Mouse (Mus musculus) layer of hippocampus, adult 18-20 months (tissue): ENCODE measurements around the gene Scn3b. TPM values are rescaled to one million over a fixed set of nuclear protein-coding genes. Genes with fewer than 3 reads are reported as not detected.
A peak's percentile ranks its signal among the peaks of the same experiment; 100 is the strongest.

Source experiments
- DNase-seq, 2 experiments: peaks; one replicate each; pipeline ENCODE4 v3.0.0; 2022; ENCODE audit warnings: low spot score in 2 of 2
- long read RNA-seq: library from polyadenylated mRNA; stranded (forward); transcript quantifications from one replicate; pipeline ENCODE4 v2.0.0, GENCODE M21; 2021
- total RNA-seq, 2 experiments: library from RNA; stranded (reverse); gene quantifications; 2 replicates each; pipeline ENCODE4 v1.2.3; 2021

The Scn3b gene
- total RNA-seq = 100 to 1,000 TPM; 232 to 260 TPM
- long read RNA-seq, full-length matches to known transcripts = 168 of 263 reads
- long read RNA-seq, partial matches to known transcripts = 38 of 263 reads
- long read RNA-seq, other reads (novel, unspliced or antisense) = 57 of 263 reads

- DNase-seq = peak; percentile 89 to 91
Observed at GRCm38 (mm10) chr9:40269103-40269861, at the start of gene Scn3b. TSS of gene Scn3b (plus strand) at chr9:40269217.

DNA sequence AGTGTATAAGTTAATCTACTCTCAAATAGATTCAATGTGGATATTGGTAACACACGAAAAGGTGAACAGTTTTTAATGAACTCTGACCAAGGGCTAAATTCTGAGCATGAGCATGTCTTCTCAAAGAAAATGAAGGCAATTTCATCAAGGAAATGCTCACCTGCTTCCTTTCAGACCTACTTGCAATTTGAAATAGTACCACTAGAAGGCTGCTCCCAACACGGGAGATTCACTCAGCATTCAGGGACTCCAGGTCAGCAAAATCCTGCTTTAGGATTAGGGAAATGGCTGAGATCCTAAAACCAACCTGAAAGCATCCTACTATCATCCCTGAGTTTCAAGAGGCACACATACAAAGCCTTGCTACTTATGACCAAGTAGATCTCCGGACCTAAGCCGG, 44.7 kb upstream of the Scn3b start:
- no peak for DNase-seq

DNA sequence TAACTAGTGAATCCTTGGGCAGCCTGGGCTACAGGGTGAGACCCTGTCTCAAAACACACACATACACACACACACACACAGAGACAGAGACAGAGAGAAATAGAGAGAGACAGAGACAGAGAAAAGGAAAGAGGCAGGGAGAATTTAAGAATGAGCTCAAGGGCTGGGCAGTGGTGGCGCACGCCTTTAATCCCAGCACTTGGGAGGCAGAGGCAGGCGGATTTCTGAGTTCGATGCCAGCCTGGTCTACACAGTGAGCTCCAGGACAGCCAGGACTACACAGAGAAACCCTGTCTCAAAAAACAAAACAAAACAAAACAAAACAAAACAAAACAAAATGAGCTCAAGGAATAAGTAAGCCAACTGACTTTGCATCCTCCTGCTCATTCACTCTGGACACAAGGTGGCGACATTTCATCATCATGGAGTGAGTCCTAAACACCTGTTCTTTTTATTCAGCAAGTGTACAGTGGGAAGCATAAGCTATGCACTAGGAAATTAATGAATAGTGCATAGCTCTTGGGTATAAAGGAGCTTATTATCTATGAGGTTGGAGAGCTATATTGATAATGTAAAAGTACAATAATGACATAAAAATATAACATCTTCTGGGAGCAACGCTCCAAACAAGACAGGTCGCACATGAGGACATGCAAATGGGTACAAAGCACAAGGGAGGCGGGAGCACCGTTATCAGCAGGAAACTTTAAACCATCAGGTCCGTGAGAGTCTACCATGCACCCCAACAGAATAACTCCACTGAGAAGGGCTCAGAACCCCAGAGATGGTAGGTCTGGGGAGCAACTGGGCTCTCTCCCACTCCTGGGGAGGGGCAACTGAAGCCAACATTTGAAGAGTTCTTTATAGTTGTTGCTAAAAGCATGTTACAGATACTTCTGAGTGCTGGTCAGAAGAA, 40.9 kb upstream of the Scn3b start:
- DNase-seq = peak in 1 of 2 experiments; percentile 67

DNA sequence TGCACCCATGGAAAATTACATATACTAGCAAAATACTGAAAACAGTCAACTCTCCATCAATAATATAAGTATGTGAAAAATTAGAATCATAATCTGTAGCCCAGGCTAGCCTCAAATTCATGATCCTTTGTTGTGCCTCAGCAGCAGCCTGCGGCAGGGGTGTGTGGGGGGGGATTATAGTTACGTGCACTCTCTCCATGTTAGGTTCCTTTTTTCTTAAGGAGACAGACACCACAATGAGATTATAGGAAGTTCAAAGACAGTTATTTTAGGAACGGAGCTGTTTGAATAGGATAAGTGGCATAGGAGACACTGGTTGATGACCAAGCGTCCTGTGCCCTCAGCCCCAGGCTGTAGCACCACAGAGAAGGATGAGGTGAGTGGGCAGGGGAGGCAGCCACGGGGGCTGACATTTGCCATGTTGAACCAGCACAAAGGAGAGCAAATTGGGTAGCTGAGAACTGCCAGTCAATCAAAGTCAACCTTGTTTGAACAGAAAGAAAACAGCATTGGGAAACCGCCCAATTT, 40.1 kb upstream of the Scn3b start:
- DNase-seq = no peak

GRCm38 (mm10) chr9:40229479-40229878, 39.5 kb upstream of the Scn3b start:
- no peak for DNase-seq

GRCm38 (mm10) chr9:40231019-40231418, 38.0 kb upstream of the Scn3b start:
- DNase-seq = no peak

- DNase-seq = no peak
Observed at GRCm38 (mm10) chr9:40234233-40235072, 34.6 kb upstream of the Scn3b start.

- DNase-seq = no peak
Observed at GRCm38 (mm10) chr9:40235220-40235619, 33.8 kb upstream of the Scn3b start.

DNA sequence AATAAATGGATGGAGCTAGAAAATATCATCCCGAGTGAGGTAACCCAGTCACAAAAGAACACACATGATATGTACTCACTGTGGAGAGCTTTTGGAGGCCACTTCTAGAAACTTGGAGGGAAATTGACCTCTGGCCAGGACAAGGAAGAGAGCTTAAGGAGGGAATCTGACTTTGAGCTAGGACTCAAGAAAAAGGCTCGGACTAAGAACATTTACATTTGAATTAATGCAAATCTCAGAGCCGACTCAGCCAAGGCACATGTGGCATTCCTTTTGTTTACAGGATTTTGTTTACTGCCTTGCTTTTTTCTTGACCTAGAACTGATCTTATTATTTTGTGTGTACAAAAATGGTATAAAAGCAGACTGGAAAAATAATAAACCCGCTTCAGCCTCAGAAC, 29.3 kb upstream of the Scn3b start:
- no peak for DNase-seq

- no peak for DNase-seq
Observed at GRCm38 (mm10) chr9:40240311-40240710, 28.7 kb upstream of the Scn3b start.

DNA sequence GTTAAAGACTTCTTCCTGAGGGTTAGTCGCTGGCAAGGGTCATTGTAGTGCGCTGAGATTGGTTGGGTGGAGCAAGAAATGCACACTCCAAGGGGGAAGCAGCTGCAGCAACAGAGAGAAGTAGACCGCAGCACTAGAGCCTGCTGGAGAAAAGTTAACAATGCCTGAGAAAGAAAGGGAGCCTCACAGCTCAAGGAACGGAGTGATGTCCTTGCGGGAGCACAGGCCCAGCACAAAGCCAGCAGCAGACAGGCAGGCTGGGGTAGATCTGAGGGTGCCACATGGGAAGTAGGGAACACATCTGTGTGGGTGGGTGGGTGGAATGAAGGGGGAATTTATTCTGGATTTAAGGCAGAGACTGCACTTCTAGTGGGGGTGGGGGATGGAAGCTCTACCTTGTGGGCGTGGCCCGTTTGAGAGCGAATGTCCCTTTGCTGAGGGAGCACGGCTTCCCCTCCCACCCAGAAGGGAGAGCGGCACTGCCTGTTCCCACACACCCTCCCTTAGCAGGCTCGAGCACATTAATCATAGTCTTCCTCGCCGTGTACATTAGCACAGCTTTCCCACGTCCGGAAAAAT, 27.7 kb upstream of the Scn3b start:
- peak; percentile 53 to 74 for DNase-seq

DNA sequence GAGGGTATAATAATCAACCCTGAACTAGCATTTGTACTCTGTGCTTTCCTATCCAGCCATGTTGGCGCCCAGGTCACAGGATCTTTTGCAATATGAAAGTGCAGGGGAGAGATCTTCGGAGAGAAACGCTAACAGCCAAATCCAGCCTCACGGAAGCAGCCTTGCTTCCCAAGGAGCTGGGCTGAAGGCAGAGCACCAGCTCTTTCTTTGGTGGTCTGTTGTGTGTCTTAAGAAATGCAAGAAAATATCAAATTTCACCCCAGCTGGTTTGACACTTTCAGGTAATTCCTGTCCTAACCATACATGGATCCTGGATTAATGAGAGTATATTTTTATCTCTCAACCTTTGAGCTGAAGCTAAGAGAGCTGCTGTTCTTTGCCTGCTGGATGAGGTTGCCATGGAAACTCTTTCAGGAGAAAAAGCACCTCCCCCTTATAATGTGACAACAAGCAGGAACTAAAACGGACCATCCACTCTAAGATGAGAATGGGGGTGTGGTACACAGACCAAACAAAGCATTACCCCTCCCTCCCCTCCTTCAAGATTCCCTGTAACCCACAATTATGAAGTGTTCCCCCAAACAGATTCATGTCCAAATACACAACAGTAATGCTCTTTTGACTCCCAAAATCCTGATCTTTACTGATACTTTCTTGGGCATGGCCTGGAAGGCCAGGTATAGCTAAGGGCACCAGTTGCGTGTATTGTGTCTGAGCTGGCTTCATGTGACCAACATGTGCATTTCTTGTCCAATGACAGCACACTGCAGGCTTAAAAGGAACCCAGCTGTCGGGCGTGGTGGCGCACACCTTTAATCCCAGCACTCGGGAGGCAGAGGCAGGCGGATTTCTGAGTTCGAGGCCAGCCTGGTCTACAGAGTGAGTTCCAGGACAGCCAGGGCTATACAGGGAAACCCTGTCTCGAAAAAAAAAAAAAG, 26.8 kb upstream of the Scn3b start:
- DNase-seq = peak; percentile 60 to 74

GRCm38 (mm10) chr9:40245466-40245865, 23.6 kb upstream of the Scn3b start:
- DNase-seq = no peak

- DNase-seq = no peak
Observed at GRCm38 (mm10) chr9:40245974-40246665, 22.9 kb upstream of the Scn3b start.

GRCm38 (mm10) chr9:40246702-40247101, 22.3 kb upstream of the Scn3b start:
- no peak for DNase-seq

DNA sequence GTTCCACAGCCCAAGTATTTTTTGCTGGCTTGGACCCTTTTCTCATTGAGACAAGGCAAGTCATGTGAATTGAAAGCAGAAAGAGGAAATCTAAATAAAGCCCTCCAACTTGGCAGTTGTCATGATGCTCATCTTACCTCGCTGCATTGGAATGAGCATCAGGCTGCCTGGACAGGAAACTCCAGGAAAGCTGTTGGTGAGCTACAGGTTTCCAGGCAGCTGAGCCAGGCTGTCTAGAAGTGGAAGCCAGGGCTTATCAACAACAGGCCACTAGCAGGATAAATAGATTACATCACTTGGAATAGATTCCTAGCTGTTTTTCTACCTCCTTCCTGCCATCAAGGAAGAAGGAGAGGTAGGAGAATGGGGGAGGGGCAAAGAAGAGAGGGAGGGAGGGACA, 19.9 kb upstream of the Scn3b start:
- DNase-seq = no peak

GRCm38 (mm10) chr9:40252459-40252858, 16.6 kb upstream of the Scn3b start:
- DNase-seq = no peak

GRCm38 (mm10) chr9:40263874-40264273, 5.1 kb upstream of the Scn3b start:
- no peak for DNase-seq
